Mouse (Mus musculus) midbrain, postnatal 0 days (tissue): ENCODE results near the gene Itga9. TPM values are rescaled to one million over a fixed set of nuclear protein-coding genes. Genes with fewer than 3 reads are reported as not detected.

Source experiments
- ATAC-seq: fragments of 200-750 bp; cut with Nextera tagmentation; 2 replicates; pipeline ENCODE4 v1.8.0; 2017; ENCODE audit warnings: moderate number of reproducible peaks, mild to moderate bottlenecking, moderate TSS enrichment, moderate library complexity; ENCODE audit not compliant: low FRiP score
- DNase-seq: peaks from one replicate; pipeline ENCODE4 v3.0.0-alpha.2; 2015; ENCODE audit warnings: low spot score
- H3K27ac ChIP-seq: fragments of 300-500 bp; sonication (generic); 2 replicates; pipeline ENCODE4 v1.5.1; 2014; ENCODE audit warnings: low read depth, mild to moderate bottlenecking, low read length, mixed read lengths
- H3K27me3 ChIP-seq: fragments of 300-500 bp; sonication (generic); 2 replicates; pipeline ENCODE4 v1.6.1; 2014; ENCODE audit warnings: low read length, control low read depth, mixed read lengths; ENCODE audit not compliant: insufficient read depth
- H3K36me3 ChIP-seq: fragments of 300-500 bp; sonication (generic); 2 replicates; pipeline ENCODE4 v1.6.1; 2014; ENCODE audit warnings: low read length, control low read depth, mixed read lengths; ENCODE audit not compliant: insufficient read depth
- H3K4me1 ChIP-seq: fragments of 300-500 bp; sonication (generic); 2 replicates; pipeline ENCODE4 v1.6.1; 2014; ENCODE audit warnings: mild to moderate bottlenecking, control low read depth, antibody characterized with exemption, low read length, mixed read lengths; ENCODE audit not compliant: insufficient read depth
- H3K4me2 ChIP-seq: fragments of 300-500 bp; sonication (generic); 2 replicates; pipeline ENCODE4 v1.6.1; 2014; ENCODE audit warnings: low read depth, mild to moderate bottlenecking, low read length, mixed read lengths; ENCODE audit not compliant: poor library complexity, severe bottlenecking
- H3K4me3 ChIP-seq: fragments of 300-500 bp; sonication (generic); 2 replicates; pipeline ENCODE4 v1.5.1; 2014; ENCODE audit warnings: low read depth, mild to moderate bottlenecking, low read length, moderate library complexity
- H3K9ac ChIP-seq: fragments of 300-500 bp; sonication (generic); replicated peaks from 2 replicates; pipeline ENCODE4 v1.6.1; 2014; ENCODE audit warnings: mild to moderate bottlenecking, low read length, moderate library complexity, mixed read lengths; ENCODE audit not compliant: poor library complexity, severe bottlenecking
- H3K9me3 ChIP-seq: fragments of 300-500 bp; sonication (generic); 2 replicates; pipeline ENCODE4 v1.6.1; 2016; ENCODE audit warnings: low read length, control low read depth
- CTCF ChIP-seq: IDR thresholded peaks from 2 replicates; pipeline ENCODE4 v1.5.1; 2016; ENCODE audit warnings: antibody characterized with exemption, mild to moderate bottlenecking
- WGBS: fragments of 180-500 bp; shearing (Covaris S2); extraction: QIAGEN DNeasy Blood & Tissue Kit; methylation state at CpG from one replicate; pipeline ENCODE4 v1.1.7; 2014; 5-methylcytosine and 5-hydroxymethylcytosine counted together
- polyA plus RNA-seq: library from polyadenylated mRNA; unstranded; fragments of >200 nt; fragmentation: Nextera tagmentation; extraction: Ambion mirVana; gene quantifications from 2 replicates; pipeline ENCODE4 v1.2.1, GENCODE M21; 2015
- total RNA-seq: library from RNA; depleted of rRNA; stranded (reverse); fragments of >200 nt; gene quantifications from 2 replicates; pipeline ENCODE4 v1.2.3, GENCODE M21; 2014

Itga9 gene
- total and polyA plus RNA-seq, 2 experiments from 2014 or later = 1.1 to 8.2 TPM

- no peaks in the 10 kb centered on the region for H3K36me3 ChIP-seq
- DNase-seq (no peak), ATAC-seq (no peak)
- no peak overlapping the region for H3K27ac ChIP-seq
- no peak overlapping the region for H3K4me2 ChIP-seq
- TF ChIP-seq CTCF = no peak
- no peaks in the 10 kb centered on the region for H3K4me1 ChIP-seq
- 83% methylated on average over 8 of the region's 8 CpGs for WGBS
- no peaks in the 10 kb centered on the region for H3K27me3 ChIP-seq
- H3K9me3 ChIP-seq = no peaks in the 10 kb centered on the region
- H3K9ac ChIP-seq = no peak overlapping the region
- H3K4me3 ChIP-seq = no peak overlapping the region
These were observed 123.7 kb downstream of the Itga9 start for GRCm38 (mm10) chr9:118730172-118730571.

GRCm38 (mm10) chr9:118730871-118731390 is 124.4 kb downstream of the Itga9 start:
- no peak overlapping the region for H3K9ac ChIP-seq
- no peaks in the 10 kb centered on the region for H3K9me3 ChIP-seq
- H3K4me2 ChIP-seq = no peak overlapping the region
- no peak for TF ChIP-seq CTCF
- 53% methylated on average over 5 of the region's 5 CpGs for WGBS
- no peaks in the 10 kb centered on the region for H3K27me3 ChIP-seq
- no peak for ATAC-seq
- no peak overlapping the region for H3K27ac ChIP-seq
- H3K4me3 ChIP-seq = no peak overlapping the region
- no peak for DNase-seq
- H3K4me1 ChIP-seq = no peaks in the 10 kb centered on the region
- H3K36me3 ChIP-seq = no peaks in the 10 kb centered on the region

- no peaks in the 10 kb centered on the region for H3K36me3 ChIP-seq
- no peak for ATAC-seq
These were observed 125.2 kb downstream of the Itga9 start for GRCm38 (mm10) chr9:118731650-118732049.

GRCm38 (mm10) chr9:118733601-118734000 is 127.1 kb downstream of the Itga9 start:
- H3K4me1 ChIP-seq = no peaks in the 10 kb centered on the region
- 87% methylated on average over 3 of the region's 3 CpGs for WGBS
- ATAC-seq = no peak

More at GRCm38 (mm10) chr9:118731650-118732049, 125.2 kb downstream of the Itga9 start:
- Histone ChIP-seq H3K4me2 (no peak overlapping the region), H3K27ac (no peak overlapping the region), H3K9ac (no peak overlapping the region), H3K4me1 (no peaks in the 10 kb centered on the region), H3K27me3 (no peaks in the 10 kb centered on the region), H3K9me3 (no peaks in the 10 kb centered on the region), H3K4me3 (no peak overlapping the region)
- 77% methylated on average over 6 of the region's 6 CpGs for WGBS
- no peak for DNase-seq
- TF ChIP-seq CTCF = no peak

GRCm38 (mm10) chr9:118737124-118737523 is 130.6 kb downstream of the Itga9 start:
- Histone ChIP-seq H3K9me3 (no peaks in the 10 kb centered on the region), H3K36me3 (no peaks in the 10 kb centered on the region), H3K9ac (no peak overlapping the region), H3K27ac (no peak overlapping the region), H3K4me2 (no peak overlapping the region), H3K27me3 (no peaks in the 10 kb centered on the region), H3K4me1 (no peaks in the 10 kb centered on the region), H3K4me3 (no peak overlapping the region)
- ATAC-seq = no peak
- DNase-seq = no peak
- no peak for TF ChIP-seq CTCF
- WGBS = 87% methylated on average over 2 of the region's 2 CpGs

More at GRCm38 (mm10) chr9:118733601-118734000, 127.1 kb downstream of the Itga9 start:
- DNase-seq = no peak
- Histone ChIP-seq H3K9ac (no peak overlapping the region), H3K27ac (no peak overlapping the region), H3K4me2 (no peak overlapping the region), H3K9me3 (no peaks in the 10 kb centered on the region), H3K27me3 (no peaks in the 10 kb centered on the region), H3K36me3 (no peaks in the 10 kb centered on the region), H3K4me3 (no peak overlapping the region)
- TF ChIP-seq CTCF = no peak

- Histone ChIP-seq H3K27me3 (no peaks in the 10 kb centered on the region), H3K9me3 (no peaks in the 10 kb centered on the region), H3K4me2 (no peak overlapping the region), H3K27ac (no peak overlapping the region), H3K4me3 (no peak overlapping the region), H3K4me1 (no peaks in the 10 kb centered on the region), H3K9ac (no peak overlapping the region), H3K36me3 (no peaks in the 10 kb centered on the region)
- WGBS = 65% methylated on average over 9 of the region's 9 CpGs
- ATAC-seq (no peak), DNase-seq (no peak)
- TF ChIP-seq CTCF = no peak
These were observed 131.2 kb downstream of the Itga9 start for GRCm38 (mm10) chr9:118737601-118738137.
